Mouse (Mus musculus): ENCODE data around the gene Xpo5. TPM values are rescaled to one million over a fixed set of nuclear protein-coding genes. Genes with fewer than 3 reads are reported as not detected.

Gene Xpo5
- polyA plus RNA-seq, 1 experiment from 2014 or later, result 32.0 TPM

DNA sequence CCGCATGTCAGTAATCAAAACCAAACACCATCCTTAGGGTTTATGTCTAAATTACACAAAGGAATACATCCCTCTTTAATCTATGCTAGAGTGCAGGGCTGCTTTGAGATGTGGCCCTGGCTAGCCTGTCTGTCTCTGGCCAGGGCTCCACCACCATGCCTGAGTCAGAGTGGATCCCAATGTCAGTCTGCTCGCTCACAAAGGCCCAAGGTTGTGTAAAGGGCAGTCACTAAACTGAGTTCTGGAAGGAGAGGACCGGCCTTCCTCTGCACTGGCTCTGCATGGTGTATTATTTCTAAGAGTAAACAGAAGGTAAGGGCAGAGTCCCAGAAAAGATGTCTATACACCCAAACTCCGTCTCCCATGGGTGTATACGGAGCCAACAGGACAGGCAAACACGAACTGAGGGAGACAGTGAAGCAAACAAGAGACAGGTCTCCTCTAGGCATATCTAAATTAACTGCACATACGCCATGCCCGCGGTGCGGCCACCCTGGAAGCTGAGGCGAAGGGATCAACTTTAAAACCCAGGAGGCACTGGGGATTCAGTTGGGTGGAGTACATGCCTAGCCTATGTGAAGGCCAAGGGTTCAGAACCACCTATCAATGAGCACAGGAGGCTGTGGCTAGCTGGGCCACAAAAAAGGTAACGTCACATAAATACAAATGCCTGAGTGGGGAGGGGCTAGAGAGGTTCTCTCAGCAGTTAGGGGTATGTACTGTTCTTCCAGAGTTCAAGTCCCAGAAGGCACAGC lies 75.6 kb downstream of the Xpo5 start:
- Histone ChIP-seq H3K9me3 (no peaks in the 10 kb centered on the region), H3K27ac (peak overlapping the region; percentile 67), H3K36me3 (peaks cover 30% of the 10 kb centered on the region), H3K4me1 (peaks cover 51% of the 10 kb centered on the region), H3K4me3 (no peak overlapping the region), H3K9ac (no peak overlapping the region), H3K27me3 (no peaks in the 10 kb centered on the region), H3K4me2 (no peak overlapping the region)
- ATAC-seq (ENCODE audit: insufficient number of reproducible peaks, low FRiP score, low TSS enrichment, low read depth), result no peak
- 65% methylated on average over 12 of the region's 12 CpGs for WGBS

GRCm38 (mm10) chr17:46282483-46283123 lies 80.0 kb downstream of the Xpo5 start, which contains the start of gene Tjap1:
Gene Tjap1, minus strand, starts transcription at chr17:46283026.
- Histone ChIP-seq H3K36me3 (peaks cover 19% of the 10 kb centered on the region), H3K4me2 (peak within 1 kb of the TSS; percentile 82), H3K9ac (peak within 1 kb of the TSS; percentile 71), H3K4me3 (peak within 1 kb of the TSS; percentile 59), H3K27me3 (no peaks in the 10 kb centered on the region), H3K27ac (peak within 1 kb of the TSS; percentile 94), H3K9me3 (no peaks in the 10 kb centered on the region), H3K4me1 (peaks cover 41% of the 10 kb centered on the region)
- ATAC-seq (ENCODE audit: insufficient number of reproducible peaks, low FRiP score, low TSS enrichment, low read depth), result peak; percentile 92
- under 1% methylated on average over 37 of the region's 37 CpGs for WGBS

DNA sequence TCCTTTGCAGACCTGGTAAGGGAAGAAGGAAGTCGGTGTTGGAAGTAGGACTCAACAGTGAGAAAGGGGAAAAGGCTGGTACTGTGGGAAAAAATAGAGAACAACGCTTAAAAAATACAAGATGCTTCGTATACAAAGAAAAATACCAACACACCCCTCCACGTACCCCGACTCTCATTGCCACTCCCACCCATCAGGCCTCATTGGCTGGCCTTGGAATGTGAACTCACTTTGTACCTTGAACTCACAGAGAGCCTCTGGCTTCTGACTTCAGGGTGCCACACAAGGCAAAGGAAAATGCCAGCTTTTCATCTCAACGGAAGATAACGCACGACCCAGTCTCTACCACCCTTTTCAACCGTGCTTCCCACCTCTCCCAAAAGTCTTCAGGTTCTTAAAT lies 80.6 kb downstream of the Xpo5 start:
- no peak for ATAC-seq (ENCODE audit: insufficient number of reproducible peaks, low FRiP score, low TSS enrichment, low read depth)
- Histone ChIP-seq H3K4me1 (peaks cover 42% of the 10 kb centered on the region), H3K4me3 (peak overlapping the region; percentile 59), H3K9ac (no peak overlapping the region), H3K27me3 (no peaks in the 10 kb centered on the region), H3K9me3 (no peaks in the 10 kb centered on the region), H3K4me2 (peak overlapping the region; percentile 82), H3K27ac (peak overlapping the region; percentile 94), H3K36me3 (peaks cover 18% of the 10 kb centered on the region)
- WGBS, result 20% methylated on average over 9 of the region's 9 CpGs

DNA sequence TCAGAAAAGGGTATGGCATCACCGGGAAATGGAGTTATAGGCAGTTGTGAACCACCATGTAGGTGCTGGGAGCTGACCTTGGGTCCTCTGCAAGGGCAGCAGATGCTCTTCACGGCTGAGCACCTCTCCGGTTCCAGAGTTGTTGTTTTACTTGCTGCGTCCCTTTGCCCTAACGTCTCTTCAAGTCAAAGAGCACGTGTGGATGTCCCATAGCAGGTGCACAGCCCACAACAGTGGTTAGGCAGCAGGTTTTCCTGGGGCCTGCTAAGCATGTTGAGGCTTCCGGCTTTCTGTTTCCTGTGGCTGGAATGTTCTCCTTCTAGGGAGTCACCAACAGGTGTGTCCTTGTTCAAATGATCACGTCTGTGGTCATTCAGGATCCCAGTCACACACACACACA lies 81.3 kb downstream of the Xpo5 start:
- Histone ChIP-seq H3K9ac (no peak overlapping the region), H3K9me3 (no peaks in the 10 kb centered on the region), H3K27me3 (no peaks in the 10 kb centered on the region), H3K36me3 (peaks cover 16% of the 10 kb centered on the region), H3K4me2 (no peak overlapping the region), H3K4me1 (peaks cover 35% of the 10 kb centered on the region), H3K27ac (no peak overlapping the region), H3K4me3 (no peak overlapping the region)
- 80% methylated on average over 8 of the region's 8 CpGs for WGBS
- ATAC-seq (ENCODE audit: insufficient number of reproducible peaks, low FRiP score, low TSS enrichment, low read depth), result no peak

GRCm38 (mm10) chr17:46284653-46285052 lies 82.1 kb downstream of the Xpo5 start:
- Histone ChIP-seq H3K4me3 (no peak overlapping the region), H3K4me1 (peaks cover 35% of the 10 kb centered on the region), H3K36me3 (peaks cover 12% of the 10 kb centered on the region), H3K9me3 (no peaks in the 10 kb centered on the region), H3K27ac (no peak overlapping the region), H3K4me2 (no peak overlapping the region), H3K27me3 (no peaks in the 10 kb centered on the region), H3K9ac (no peak overlapping the region)
- no peak for ATAC-seq (ENCODE audit: insufficient number of reproducible peaks, low FRiP score, low TSS enrichment, low read depth)
- 42% methylated on average over 7 of the region's 7 CpGs for WGBS

DNA sequence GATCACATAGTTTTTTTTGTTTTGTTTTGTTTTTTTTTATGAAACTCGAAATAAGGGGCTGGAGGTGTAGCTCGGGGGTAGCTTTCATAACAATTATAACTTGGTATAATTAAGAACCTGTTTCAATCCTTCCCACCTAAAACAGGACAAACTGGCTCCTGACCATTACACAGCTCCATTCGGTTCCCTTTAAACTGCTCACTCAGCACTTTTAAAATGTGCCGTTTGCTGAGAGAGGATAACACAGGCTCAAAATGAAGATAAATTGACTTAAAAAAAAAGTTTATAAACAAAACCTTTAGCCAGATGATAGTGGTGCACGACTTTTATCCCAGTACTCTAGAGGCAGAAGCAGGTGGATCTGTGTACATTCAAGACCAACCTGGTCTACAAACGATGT lies 82.8 kb downstream of the Xpo5 start:
- H3K9ac ChIP-seq, result no peak overlapping the region
- H3K4me1 ChIP-seq, result peaks cover 33% of the 10 kb centered on the region
- no peak for ATAC-seq (ENCODE audit: insufficient number of reproducible peaks, low FRiP score, low TSS enrichment, low read depth)
- peaks cover 5% of the 10 kb centered on the region; the same call in 1 of the 2 replicates for H3K36me3 ChIP-seq
- H3K27me3 ChIP-seq, result no peaks in the 10 kb centered on the region
- no peaks in the 10 kb centered on the region for H3K9me3 ChIP-seq
- no peak overlapping the region for H3K4me3 ChIP-seq
- H3K4me2 ChIP-seq, result no peak overlapping the region
- 60% methylated on average over 6 of the region's 6 CpGs for WGBS
- no peak overlapping the region for H3K27ac ChIP-seq

- peak; percentile 62 for ATAC-seq (ENCODE audit: insufficient number of reproducible peaks, low FRiP score, low TSS enrichment, low read depth)
- H3K9me3 ChIP-seq, result no peaks in the 10 kb centered on the region
- no peak overlapping the region for H3K4me2 ChIP-seq
- peak overlapping the region; percentile 39 for H3K27ac ChIP-seq
- H3K4me1 ChIP-seq, result peaks cover 15% of the 10 kb centered on the region
- H3K4me3 ChIP-seq, result no peak overlapping the region
- H3K36me3 ChIP-seq, result no peaks in the 10 kb centered on the region
- no peak overlapping the region for H3K9ac ChIP-seq
- peaks cover 5% of the 10 kb centered on the region for H3K27me3 ChIP-seq
- WGBS, result 38% methylated on average over 11 of the region's 11 CpGs
Measured at GRCm38 (mm10) chr17:46287678-46288095, 85.1 kb downstream of the Xpo5 start.

MicroRNA genes within 50 kb of the gene (microRNA counts, 519-probe panel; counts per million panel counts)
- not detected for microRNA mmu-miR-693-3p
- microRNA mmu-miR-693-5p, result 1,358 counts per million, percentile 12 among the panel's probes with 10 or more counts

Small RNA genes lying within 50 kb of the gene (microRNA-seq; reads per million reads assigned to microRNA genes)
- 1.0 reads per million for gene Mir693

Other genes with a start within 250 kb of the Xpo5 start
- gene Vegfa, start 170.4 kb upstream of the Xpo5 start, polyA plus RNA-seq (2015; fragmentation: Nextera tagmentation; extraction: Ambion mirVana), result 4.1 and 5.0 TPM in 2 replicates
- 126 and 132 TPM in 2 replicates for gene Mrps18a, start 91.8 kb upstream of the Xpo5 start, polyA plus RNA-seq (2015; fragmentation: Nextera tagmentation; extraction: Ambion mirVana)
- 9.6 and 10.1 TPM in 2 replicates for gene Rsph9, start 58.6 kb upstream of the Xpo5 start, polyA plus RNA-seq (2015; fragmentation: Nextera tagmentation; extraction: Ambion mirVana)
- 35.1 and 36.4 TPM in 2 replicates for gene Mad2l1bp, start 49.2 kb upstream of the Xpo5 start, polyA plus RNA-seq (2015; fragmentation: Nextera tagmentation; extraction: Ambion mirVana)
- gene Gtpbp2, start 41.8 kb upstream of the Xpo5 start, polyA plus RNA-seq (2015; fragmentation: Nextera tagmentation; extraction: Ambion mirVana), result 35.6 and 39.6 TPM in 2 replicates
- gene Polh, start 137 bp upstream of the Xpo5 start, polyA plus RNA-seq (2015; fragmentation: Nextera tagmentation; extraction: Ambion mirVana), result 18.5 and 20.1 TPM in 2 replicates
- 75.4 and 76.5 TPM in 2 replicates for gene Polr1c, start 45.3 kb downstream of the Xpo5 start, polyA plus RNA-seq (2015; fragmentation: Nextera tagmentation; extraction: Ambion mirVana)
- gene Yipf3, start 45.3 kb downstream of the Xpo5 start, polyA plus RNA-seq (2015; fragmentation: Nextera tagmentation; extraction: Ambion mirVana), result 133 and 162 TPM in 2 replicates
- 1.3 and 1.4 TPM in 2 replicates for gene Lrrc73, start 50.7 kb downstream of the Xpo5 start, polyA plus RNA-seq (2015; fragmentation: Nextera tagmentation; extraction: Ambion mirVana)
- gene Tjap1, start 80.2 kb downstream of the Xpo5 start, polyA plus RNA-seq (2015; fragmentation: Nextera tagmentation; extraction: Ambion mirVana), result 50.9 and 58.6 TPM in 2 replicates
- 14.5 and 15.2 TPM in 2 replicates for gene Dlk2, start 94.6 kb downstream of the Xpo5 start, polyA plus RNA-seq (2015; fragmentation: Nextera tagmentation; extraction: Ambion mirVana)
- gene Abcc10, start 125.6 kb downstream of the Xpo5 start, polyA plus RNA-seq (2015; fragmentation: Nextera tagmentation; extraction: Ambion mirVana), result 5.9 and 6.3 TPM in 2 replicates
- 7.2 and 11.9 TPM in 2 replicates for gene Zfp318, start 180.9 kb downstream of the Xpo5 start, polyA plus RNA-seq (2015; fragmentation: Nextera tagmentation; extraction: Ambion mirVana)
- gene Crip3, start 226.1 kb downstream of the Xpo5 start, polyA plus RNA-seq (2015; fragmentation: Nextera tagmentation; extraction: Ambion mirVana), result 1.8 and 2.0 TPM in 2 replicates
- gene Slc22a7, start 235.7 kb downstream of the Xpo5 start, polyA plus RNA-seq (2015; fragmentation: Nextera tagmentation; extraction: Ambion mirVana), result not detected in 2 replicates

Data from limb, embryonic 15.5 days (tissue).